Mouse (Mus musculus) midbrain, postnatal 0 days (tissue): Measurements from ENCODE around the gene Rbm47. TPM values are rescaled to one million over a fixed set of nuclear protein-coding genes. Genes with fewer than 3 reads are reported as not detected.
A peak's percentile ranks its signal among the peaks of the same experiment; 100 is the strongest.

Experiments
- ATAC-seq: fragments of 200-750 bp; cut with Nextera tagmentation; 2 replicates; pipeline ENCODE4 v1.8.0; 2017; ENCODE audit warnings: moderate number of reproducible peaks, mild to moderate bottlenecking, moderate TSS enrichment, moderate library complexity; ENCODE audit not compliant: low FRiP score
- DNase-seq: peaks from one replicate; pipeline ENCODE4 v3.0.0-alpha.2; 2015; ENCODE audit warnings: low spot score
- H3K27ac ChIP-seq: fragments of 300-500 bp; sonication (generic); 2 replicates; pipeline ENCODE4 v1.5.1; 2014; ENCODE audit warnings: low read depth, mild to moderate bottlenecking, low read length, mixed read lengths
- H3K27me3 ChIP-seq: fragments of 300-500 bp; sonication (generic); 2 replicates; pipeline ENCODE4 v1.6.1; 2014; ENCODE audit warnings: low read length, control low read depth, mixed read lengths; ENCODE audit not compliant: insufficient read depth
- H3K36me3 ChIP-seq: fragments of 300-500 bp; sonication (generic); 2 replicates; pipeline ENCODE4 v1.6.1; 2014; ENCODE audit warnings: low read length, control low read depth, mixed read lengths; ENCODE audit not compliant: insufficient read depth
- H3K4me1 ChIP-seq: fragments of 300-500 bp; sonication (generic); 2 replicates; pipeline ENCODE4 v1.6.1; 2014; ENCODE audit warnings: mild to moderate bottlenecking, control low read depth, antibody characterized with exemption, low read length, mixed read lengths; ENCODE audit not compliant: insufficient read depth
- H3K4me2 ChIP-seq: fragments of 300-500 bp; sonication (generic); 2 replicates; pipeline ENCODE4 v1.6.1; 2014; ENCODE audit warnings: low read depth, mild to moderate bottlenecking, low read length, mixed read lengths; ENCODE audit not compliant: poor library complexity, severe bottlenecking
- H3K4me3 ChIP-seq: fragments of 300-500 bp; sonication (generic); 2 replicates; pipeline ENCODE4 v1.5.1; 2014; ENCODE audit warnings: low read depth, mild to moderate bottlenecking, low read length, moderate library complexity
- H3K9ac ChIP-seq: fragments of 300-500 bp; sonication (generic); replicated peaks from 2 replicates; pipeline ENCODE4 v1.6.1; 2014; ENCODE audit warnings: mild to moderate bottlenecking, low read length, moderate library complexity, mixed read lengths; ENCODE audit not compliant: poor library complexity, severe bottlenecking
- H3K9me3 ChIP-seq: fragments of 300-500 bp; sonication (generic); 2 replicates; pipeline ENCODE4 v1.6.1; 2016; ENCODE audit warnings: low read length, control low read depth
- CTCF ChIP-seq: IDR thresholded peaks from 2 replicates; pipeline ENCODE4 v1.5.1; 2016; ENCODE audit warnings: antibody characterized with exemption, mild to moderate bottlenecking
- WGBS: fragments of 180-500 bp; shearing (Covaris S2); extraction: QIAGEN DNeasy Blood & Tissue Kit; methylation state at CpG from one replicate; pipeline ENCODE4 v1.1.7; 2014; 5-methylcytosine and 5-hydroxymethylcytosine counted together
- polyA plus RNA-seq: library from polyadenylated mRNA; unstranded; fragments of >200 nt; fragmentation: Nextera tagmentation; extraction: Ambion mirVana; gene quantifications from 2 replicates; pipeline ENCODE4 v1.2.1, GENCODE M21; 2015
- total RNA-seq: library from RNA; depleted of rRNA; stranded (reverse); fragments of >200 nt; gene quantifications from 2 replicates; pipeline ENCODE4 v1.2.3, GENCODE M21; 2014

Gene Rbm47
- total and polyA plus RNA-seq, 2 experiments from 2014 or later = 1.4 to 2.5 TPM

DNA sequence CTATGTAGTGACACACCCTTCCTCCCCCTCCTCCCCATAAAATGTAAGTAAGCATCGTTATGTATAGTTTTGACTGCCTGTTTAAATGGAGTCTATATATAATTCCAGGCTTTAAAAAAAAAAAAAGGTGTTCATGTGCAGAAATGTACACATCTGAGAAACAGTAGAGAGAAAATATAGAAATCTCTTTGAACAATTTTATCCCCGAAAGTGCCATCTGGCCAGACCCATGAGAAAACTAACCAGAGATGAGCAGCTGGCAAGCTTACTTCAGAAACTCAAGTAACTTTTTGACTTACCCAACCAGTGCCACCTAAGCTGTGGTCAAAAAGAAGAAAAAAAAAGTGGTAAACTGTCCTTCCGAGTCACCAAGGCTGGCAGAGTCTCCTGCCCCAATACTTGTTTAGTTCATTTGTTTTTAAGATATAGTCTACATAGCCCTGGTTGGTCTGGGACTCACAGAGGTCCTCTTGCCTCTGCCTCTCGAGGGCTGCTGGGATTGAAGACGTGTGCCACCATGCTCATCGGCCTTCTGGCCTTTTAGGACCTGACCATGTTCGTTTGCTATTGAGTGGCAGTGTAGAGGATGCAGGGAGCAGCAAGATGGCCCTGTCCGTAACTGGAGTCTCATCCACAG is 4.3 kb downstream of the Rbm47 start:
- Histone ChIP-seq H3K4me1 (no peaks in the 10 kb centered on the region), H3K4me2 (no peak overlapping the region), H3K27ac (no peak overlapping the region), H3K9ac (no peak overlapping the region), H3K9me3 (no peaks in the 10 kb centered on the region), H3K27me3 (no peaks in the 10 kb centered on the region), H3K36me3 (no peaks in the 10 kb centered on the region), H3K4me3 (no peak overlapping the region)
- DNase-seq (no peak), ATAC-seq (no peak)
- no peak for TF ChIP-seq CTCF
- WGBS = 91% methylated on average over 8 of the region's 8 CpGs

DNA sequence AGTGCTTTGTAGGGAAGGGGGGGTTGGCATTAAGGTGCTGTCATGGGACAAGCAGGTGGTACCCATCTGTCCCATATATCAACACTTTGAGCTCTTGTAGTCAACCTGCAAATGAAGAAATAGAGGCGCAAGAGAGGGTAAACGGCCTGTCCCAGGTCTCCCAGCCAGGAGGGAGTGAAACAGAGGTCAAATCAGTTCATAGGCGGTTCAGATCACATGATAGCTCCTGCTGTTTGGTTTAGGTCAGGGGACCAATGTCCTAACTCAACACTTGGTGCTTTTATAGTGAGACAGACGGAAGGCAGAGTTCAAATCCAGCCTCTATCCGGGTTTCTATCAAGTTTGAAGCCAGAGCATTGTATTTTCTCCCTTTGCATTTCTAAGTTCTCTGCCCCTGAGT is 6.0 kb downstream of the Rbm47 start:
- Histone ChIP-seq H3K9ac (no peak overlapping the region), H3K4me2 (no peak overlapping the region), H3K4me1 (no peaks in the 10 kb centered on the region), H3K9me3 (no peaks in the 10 kb centered on the region), H3K27ac (no peak overlapping the region), H3K27me3 (no peaks in the 10 kb centered on the region), H3K4me3 (no peak overlapping the region), H3K36me3 (no peaks in the 10 kb centered on the region)
- no peak for DNase-seq
- no peak for ATAC-seq
- WGBS = 94% methylated on average over 5 of the region's 5 CpGs
- TF ChIP-seq CTCF = no peak

DNA sequence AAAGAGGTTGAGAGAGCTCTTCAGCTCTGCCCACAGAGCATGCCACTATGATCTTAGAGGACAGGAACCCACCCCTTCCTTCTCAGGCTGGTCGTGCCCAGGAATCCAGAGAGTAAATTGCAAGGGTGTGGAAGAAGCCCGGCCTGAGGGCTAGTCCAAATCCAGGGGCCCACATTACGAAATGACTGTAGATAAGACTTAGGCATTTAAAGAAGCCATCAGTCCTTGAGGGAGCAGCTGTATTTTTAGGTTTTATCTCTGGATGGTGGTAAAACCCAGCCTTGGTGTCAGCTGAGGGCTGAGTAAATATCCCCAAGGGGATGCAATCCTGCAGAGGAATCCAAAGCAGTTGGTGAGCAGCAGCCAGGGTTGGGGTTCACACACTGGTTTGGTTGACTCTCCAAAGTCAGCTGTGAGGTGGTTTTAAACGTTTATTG is 6.7 kb downstream of the Rbm47 start:
- no peaks in the 10 kb centered on the region for H3K9me3 ChIP-seq
- no peak overlapping the region for H3K9ac ChIP-seq
- no peak overlapping the region for H3K4me2 ChIP-seq
- 82% methylated on average over 4 of the region's 4 CpGs for WGBS
- no peak overlapping the region for H3K4me3 ChIP-seq
- H3K4me1 ChIP-seq = no peaks in the 10 kb centered on the region
- H3K36me3 ChIP-seq = no peaks in the 10 kb centered on the region
- DNase-seq (no peak), ATAC-seq (no peak)
- no peak overlapping the region for H3K27ac ChIP-seq
- H3K27me3 ChIP-seq = no peaks in the 10 kb centered on the region
- TF ChIP-seq CTCF = no peak

DNA sequence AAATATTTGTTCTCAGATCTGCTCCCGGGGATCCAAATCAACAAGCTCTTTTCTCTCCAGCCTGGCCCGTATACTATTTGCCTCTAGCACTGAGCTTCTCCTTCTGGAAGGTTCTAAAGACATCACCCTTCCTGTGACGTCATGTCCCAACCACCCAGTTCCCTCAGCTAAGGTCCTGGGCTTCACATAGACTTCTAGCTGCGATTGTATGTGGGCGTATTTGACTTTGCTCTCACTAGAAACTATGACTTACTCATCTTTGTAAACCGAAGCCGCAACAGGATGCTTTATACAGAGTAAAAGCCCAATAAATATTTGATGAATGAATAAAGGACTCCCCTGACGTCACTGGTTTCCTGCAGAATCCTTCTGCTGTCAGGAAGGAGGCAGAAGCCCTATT is 7.2 kb downstream of the Rbm47 start:
- Histone ChIP-seq H3K4me3 (no peak overlapping the region), H3K36me3 (no peaks in the 10 kb centered on the region), H3K9me3 (no peaks in the 10 kb centered on the region), H3K4me2 (no peak overlapping the region), H3K4me1 (no peaks in the 10 kb centered on the region), H3K9ac (no peak overlapping the region), H3K27me3 (no peaks in the 10 kb centered on the region), H3K27ac (no peak overlapping the region)
- ATAC-seq (no peak), DNase-seq (no peak)
- no peak for TF ChIP-seq CTCF
- WGBS = 81% methylated on average over 8 of the region's 8 CpGs

DNA sequence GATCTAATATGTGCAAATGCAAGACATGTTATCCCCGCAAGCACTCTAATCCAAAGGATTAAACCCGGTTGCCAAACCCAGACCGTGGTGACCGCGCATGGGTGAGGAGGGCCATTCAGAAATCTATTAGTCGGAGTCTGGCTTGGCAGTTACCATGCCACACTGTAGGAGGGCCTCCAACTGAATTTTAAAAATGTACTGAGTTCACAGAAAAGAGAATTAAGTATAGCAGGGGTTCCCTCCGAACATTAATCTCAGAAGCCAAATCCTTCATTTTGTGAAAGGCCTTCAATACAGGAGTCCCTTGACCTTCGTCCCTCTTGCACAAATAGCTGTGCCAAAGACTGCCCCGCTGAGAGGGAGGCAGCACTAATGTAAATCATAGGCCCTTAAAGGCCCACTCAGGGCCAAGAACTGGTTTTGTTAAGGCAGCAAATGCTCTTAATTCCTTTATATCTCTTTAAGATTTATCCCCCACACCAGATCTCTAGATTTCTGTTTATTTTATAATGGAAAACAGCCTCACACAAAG is 16.4 kb downstream of the Rbm47 start:
- no peak overlapping the region for H3K27ac ChIP-seq
- no peaks in the 10 kb centered on the region for H3K9me3 ChIP-seq
- no peak overlapping the region for H3K4me3 ChIP-seq
- no peaks in the 10 kb centered on the region for H3K4me1 ChIP-seq
- no peaks in the 10 kb centered on the region for H3K36me3 ChIP-seq
- no peak for TF ChIP-seq CTCF
- 0 out of 2 replicates have a peak, but pooled peaks cover 4% of the 10 kb centered on the region for H3K27me3 ChIP-seq
- 29% methylated on average over 9 of the region's 9 CpGs for WGBS
- H3K9ac ChIP-seq = no peak overlapping the region
- no peak overlapping the region for H3K4me2 ChIP-seq
- DNase-seq (peak; percentile 49), ATAC-seq (no peak)

DNA sequence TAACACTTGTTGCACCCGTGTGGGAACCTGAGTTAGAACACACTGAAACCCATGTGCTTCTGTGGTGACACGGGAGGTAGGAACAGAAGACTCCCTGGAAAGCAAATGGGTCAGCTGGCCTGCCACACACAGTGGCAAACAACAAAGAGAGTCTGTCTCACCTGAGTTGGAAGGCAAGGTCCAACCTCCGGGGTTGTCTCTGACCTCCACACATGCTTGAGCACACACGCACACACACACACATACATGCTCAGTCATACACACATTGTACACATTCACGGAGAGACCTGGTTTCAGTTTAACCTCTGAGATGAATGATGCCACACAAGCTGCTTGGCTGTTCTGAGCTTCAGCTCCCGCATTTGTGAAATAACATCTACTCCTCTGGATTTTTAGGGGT is 18.3 kb downstream of the Rbm47 start:
- Histone ChIP-seq H3K4me3 (no peak overlapping the region), H3K27me3 (peaks cover 7% of the 10 kb centered on the region), H3K9ac (no peak overlapping the region), H3K27ac (no peak overlapping the region), H3K9me3 (no peaks in the 10 kb centered on the region), H3K4me2 (no peak overlapping the region), H3K4me1 (peaks cover 3% of the 10 kb centered on the region; the same call in 1 of the 2 replicates), H3K36me3 (no peaks in the 10 kb centered on the region)
- 90% methylated on average over 6 of the region's 6 CpGs for WGBS
- DNase-seq = no peak
- no peak for TF ChIP-seq CTCF
- no peak for ATAC-seq
